Mouse (Mus musculus): Measurements from ENCODE around the gene Dnajc5.
"Not testable (repeated sequence)": the region's sequence is repeated elsewhere in the genome, so short reads cannot be mapped to it uniquely, and the experiment has no call there.

Dnajc5 gene

GRCm38 (mm10) chr2:181520118-181520935 is at the start of gene Dnajc5:
Gene Dnajc5 (plus strand): TSS chr2:181520485.
- peak; percentile 98 to 99 for DNase-seq (ENCODE audit: low spot score in 2 of 2)

- no peak for DNase-seq (ENCODE audit: low spot score in 2 of 2)
These were observed 49.0 kb upstream of the Dnajc5 start for GRCm38 (mm10) chr2:181471246-181471645.

- no peak for DNase-seq (ENCODE audit: low spot score in 2 of 2)
These were observed 47.9 kb upstream of the Dnajc5 start for GRCm38 (mm10) chr2:181472256-181472827.

GRCm38 (mm10) chr2:181483120-181483519 is 37.2 kb upstream of the Dnajc5 start:
- no peak for DNase-seq (ENCODE audit: low spot score in 2 of 2)

- DNase-seq (ENCODE audit: low spot score in 2 of 2): no peak
These were observed 36.5 kb upstream of the Dnajc5 start for GRCm38 (mm10) chr2:181483562-181484318.

GRCm38 (mm10) chr2:181484456-181485233 is 35.6 kb upstream of the Dnajc5 start:
- DNase-seq (ENCODE audit: low spot score in 2 of 2): no peak

- DNase-seq (ENCODE audit: low spot score in 2 of 2): no peak
These were observed 34.5 kb upstream of the Dnajc5 start for GRCm38 (mm10) chr2:181485741-181486140.

- no peak for DNase-seq (ENCODE audit: low spot score in 2 of 2)
These were observed 32.7 kb upstream of the Dnajc5 start for GRCm38 (mm10) chr2:181487338-181488277.

GRCm38 (mm10) chr2:181491432-181492205 is 28.7 kb upstream of the Dnajc5 start:
- DNase-seq (ENCODE audit: low spot score in 2 of 2): no peak

GRCm38 (mm10) chr2:181492206-181492605 is 28.1 kb upstream of the Dnajc5 start:
- DNase-seq (ENCODE audit: low spot score in 2 of 2): no peak

- peak in 1 of 2 experiments; percentile 31 for DNase-seq (ENCODE audit: low spot score in 2 of 2)
These were observed 26.9 kb upstream of the Dnajc5 start, which contains the start of gene Abhd16b for GRCm38 (mm10) chr2:181493156-181493927. Gene Abhd16b (plus strand): TSS chr2:181493206.

GRCm38 (mm10) chr2:181494266-181494945 is 25.9 kb upstream of the Dnajc5 start:
- peak in 1 of 2 experiments; percentile 47 for DNase-seq (ENCODE audit: low spot score in 2 of 2)

- not testable (repeated sequence) for DNase-seq (ENCODE audit: low spot score in 2 of 2)
These were observed 24.4 kb upstream of the Dnajc5 start for GRCm38 (mm10) chr2:181495845-181496244.

GRCm38 (mm10) chr2:181496281-181496680 is 24.0 kb upstream of the Dnajc5 start:
- peak; percentile 74 to 77 for DNase-seq (ENCODE audit: low spot score in 2 of 2)

GRCm38 (mm10) chr2:181496831-181497547 is 23.3 kb upstream of the Dnajc5 start, which contains the start of gene Tpd52l2:
Gene Tpd52l2 (plus strand): TSS chr2:181497142.
- peak; percentile 97 to 98 for DNase-seq (ENCODE audit: low spot score in 2 of 2)

- DNase-seq (ENCODE audit: low spot score in 2 of 2): peak; percentile 41 to 51
These were observed 22.8 kb upstream of the Dnajc5 start for GRCm38 (mm10) chr2:181497548-181497875.

- DNase-seq (ENCODE audit: low spot score in 2 of 2): no peak
These were observed 21.6 kb upstream of the Dnajc5 start for GRCm38 (mm10) chr2:181498644-181499043.

GRCm38 (mm10) chr2:181509191-181509590 is 11.1 kb upstream of the Dnajc5 start:
- no peak for DNase-seq (ENCODE audit: low spot score in 2 of 2)
